Mouse (Mus musculus): ENCODE measurements around the gene Tuba3a.

GRCm38 (mm10) chr6:125231117-125232044, 54.5 kb downstream of the Tuba3a start, which contains the start of gene Tapbpl:
- no peak for TF ChIP-seq HCFC1 (IDR thresholded peaks at IDR 0.05; ENCODE audit: borderline replicate concordance, insufficient read depth, low read length)
- TF ChIP-seq CHD2 (IDR thresholded peaks at IDR 0.05; ENCODE audit: low read depth, low read length), result no peak
- TF ChIP-seq MAFK (IDR thresholded peaks at IDR 0.05; ENCODE audit: insufficient read depth, low read depth, low read length), result no peak

All from ES-E14 (cell line).